ENCODE assay signal across 10 mouse cellular contexts in genomic region chr1:42697321-42697755, GRCm38 (mm10). TPM values are rescaled to one million over a fixed set of nuclear protein-coding genes. Genes with fewer than 3 reads are reported as not detected.
DNase-seq lines count a peak whose midpoint lies in the region; ATAC-seq and TF ChIP-seq lines count a peak whose summit lies in the region.
"Had no signal": no experiment of that assay in that cellular context is flagged by ENCODE, and none has a peak within 500 bp of the region (broad histone marks: within the 10 kb centered on the region; RNA-seq: fewer than 3 reads in every experiment).

No protein-coding gene starts in this region.

- intact Hi-C loops in gastrocnemius, adult 2 months (cut with DNase I) = no loop called here
- intact Hi-C loops in gastrocnemius, postnatal 14 days (cut with DNase I; ENCODE audit: low total_unique reads) = no loop called here

- TF ChIP-seq CTCF in gastrocnemius, adult 2 months (IDR thresholded peaks at IDR 0.05) = no peak
- TF ChIP-seq CTCF in testis, adult 2 months (IDR thresholded peaks at IDR 0.05; ENCODE audit: control insufficient read depth, insufficient read depth, insufficient replicate concordance, low read depth, low read length) = no peak
- TF ChIP-seq CTCF in liver, embryonic 14.5 days (IDR thresholded peaks at IDR 0.05; ENCODE audit: low read depth) = no peak

- DNase-seq in gastrocnemius, adult 2 months = no peak
- no peak for DNase-seq in gastrocnemius, postnatal 14 days
- DNase-seq in testis, postnatal 14 days (ENCODE audit: low spot score) = no peak
- no peak for DNase-seq in liver, embryonic 14.5 days (ENCODE audit: low read depth in 3 of 3, low spot score in 3 of 3)
- DNase-seq in c-Kit-positive CD71-positive TER-119-positive erythroid progenitor cells, embryonic 14.5 days (ENCODE audit: low spot score) = no peak
- no peak for DNase-seq in gastrocnemius, adult 8-10 months (ENCODE audit: low spot score in 2 of 2)

- no peak overlapping the region for H3K27ac ChIP-seq in gastrocnemius, adult 2 months
- no peak overlapping the region for H3K27ac ChIP-seq in testis, adult 2 months (ENCODE audit: control insufficient read depth, insufficient read depth, low read depth, low read length)
- H3K27ac ChIP-seq in liver, embryonic 14.5 days = no peak overlapping the region

- peaks cover 23% of the 10 kb centered on the region for H3K27me3 ChIP-seq in testis, adult 2 months (ENCODE audit: control insufficient read depth, insufficient read depth, low read length)
- H3K27me3 ChIP-seq in liver, embryonic 14.5 days (ENCODE audit: control insufficient read depth, insufficient read depth, low read length) = peaks cover 96% of the 10 kb centered on the region

- peaks cover 25% of the 10 kb centered on the region for H3K4me1 ChIP-seq in testis, adult 2 months (ENCODE audit: control insufficient read depth, insufficient read depth, low read length)
- no peaks in the 10 kb centered on the region for H3K4me1 ChIP-seq in liver, embryonic 14.5 days (replicated peaks; ENCODE audit: control insufficient read depth in 2 of 2, insufficient read depth in 2 of 2, low read length in 1 of 2)

- H3K9me3 ChIP-seq in liver, embryonic 14.5 days (ENCODE audit: control insufficient read depth, low read length) = no peaks in the 10 kb centered on the region

- no peak for TF ChIP-seq POLR2A in testis, adult 2 months (IDR thresholded peaks at IDR 0.05; ENCODE audit: control insufficient read depth, low read depth, low read length)

- no peak overlapping the region for H3K9ac ChIP-seq in liver, embryonic 14.5 days (replicated peaks)

- WGBS in liver, embryonic 14.5 days (ENCODE audit: insufficient replicate concordance) = 2% methylated on average over 34 of the region's 58 CpGs

- TF ChIP-seq EP300 in liver, embryonic 14.5 days (IDR thresholded peaks at IDR 0.05; ENCODE audit: low read depth) = no peak

- H3K36me3 ChIP-seq in testis, adult 2 months (ENCODE audit: control insufficient read depth, insufficient read depth, low read length) = no peaks in the 10 kb centered on the region
- H3K36me3 ChIP-seq in liver, embryonic 14.5 days (replicated peaks; ENCODE audit: control insufficient read depth, insufficient read depth, low read depth) = no peaks in the 10 kb centered on the region

- peak overlapping the region; percentile 66 for H3K4me3 ChIP-seq in gastrocnemius, adult 2 months
- peak overlapping the region; percentile 67 for H3K4me3 ChIP-seq in testis, adult 2 months (ENCODE audit: control insufficient read depth, low read depth, low read length)
- peak overlapping the region in 1 of 2 experiments; percentile 30; a peak in 2 of 4 replicates for H3K4me3 ChIP-seq in liver, embryonic 14.5 days (ENCODE audit: insufficient read depth in 1 of 2, low read depth in 2 of 2, low read length in 2 of 2)

- ATAC-seq in liver, embryonic 14.5 days (ENCODE audit: insufficient read depth) = no peak
- ATAC-seq in megakaryocyte-erythroid progenitor cell, adult 5-6 weeks (replicated peaks; ENCODE audit: low FRiP score, low TSS enrichment, poor library complexity, severe bottlenecking) = no peak

- peak overlapping the region; percentile 47 for H3K4me2 ChIP-seq in liver, embryonic 14.5 days (ENCODE audit: low read depth)

RNA-seq across cellular contexts. Expression of gene Pou3f3, which starts 1.8 kb away (rescaled TPM):
- total RNA-seq in gastrocnemius, adult 2 months (2021) = not detected
- not detected for total RNA-seq in gastrocnemius, postnatal 14 days (2021)
- polyA plus RNA-seq in testis, adult 2 months (2012; rRNA removed) = 0.04 and 0.58 TPM in 2 replicates
- polyA plus RNA-seq in liver, embryonic 14.5 days (2012; rRNA removed) = 0.01 and 0.10 TPM in 2 replicates
- not detected in 2 replicates for polyA plus RNA-seq in liver, embryonic 14.5 days (2014; fragmentation: Nextera tagmentation; extraction: Ambion mirVana)
- total RNA-seq in gastrocnemius, adult 8-10 months (2022) = under 1 TPM in 1 of 4 experiments, not detected in 3; 0.04 TPM
- not detected in 2 replicates for total RNA-seq in megakaryocyte-erythroid progenitor cell, adult 5-6 weeks (2014; fragmentation: Nextera tagmentation)
- not detected in 2 replicates for total RNA-seq in megakaryocyte-erythroid progenitor cell, adult 5-6 weeks (2017)
- total RNA-seq: hematopoietic stem cell, adult 5-6 weeks had no signal
- polyA plus RNA-seq: C2C12 had no signal
